Mouse (Mus musculus) ES-CJ7 (cell line): ENCODE measurements around the gene Cipc.

ENCODE experiments used
- DNase-seq: peaks from one replicate; pipeline ENCODE4 v3.0.0; 2011; ENCODE audit warnings: low read depth, low spot score

The Cipc gene

DNA sequence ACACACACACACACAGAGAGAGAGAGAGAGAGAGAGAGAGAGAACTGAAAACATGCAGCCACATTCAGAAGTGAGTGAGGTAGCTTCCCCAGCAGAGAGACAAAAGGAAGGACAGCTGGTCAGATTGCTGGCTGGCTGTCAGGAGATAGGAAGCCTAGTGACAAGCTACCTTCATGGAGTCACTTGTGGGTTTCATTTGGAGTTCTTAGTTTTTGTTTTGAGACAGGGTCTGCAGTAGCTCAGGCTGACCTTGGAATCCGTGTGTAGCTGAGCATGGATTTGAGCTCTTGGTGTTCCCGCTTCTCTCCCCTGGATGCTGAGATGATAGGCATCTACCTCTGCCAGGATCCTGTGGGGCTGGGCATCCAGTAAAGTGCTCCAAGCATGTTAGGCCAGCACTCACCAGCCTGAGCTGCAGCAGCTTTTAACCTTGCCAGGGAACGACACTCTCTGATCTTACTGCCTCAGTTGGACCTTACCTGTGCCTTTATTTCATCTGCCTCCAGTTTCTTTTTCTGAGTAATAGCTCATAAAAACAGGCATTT, 14.0 kb downstream of the Cipc start:
- DNase-seq = no peak

- DNase-seq = no peak
Observed at GRCm38 (mm10) chr12:86961589-86962344, 14.9 kb downstream of the Cipc start.

DNA sequence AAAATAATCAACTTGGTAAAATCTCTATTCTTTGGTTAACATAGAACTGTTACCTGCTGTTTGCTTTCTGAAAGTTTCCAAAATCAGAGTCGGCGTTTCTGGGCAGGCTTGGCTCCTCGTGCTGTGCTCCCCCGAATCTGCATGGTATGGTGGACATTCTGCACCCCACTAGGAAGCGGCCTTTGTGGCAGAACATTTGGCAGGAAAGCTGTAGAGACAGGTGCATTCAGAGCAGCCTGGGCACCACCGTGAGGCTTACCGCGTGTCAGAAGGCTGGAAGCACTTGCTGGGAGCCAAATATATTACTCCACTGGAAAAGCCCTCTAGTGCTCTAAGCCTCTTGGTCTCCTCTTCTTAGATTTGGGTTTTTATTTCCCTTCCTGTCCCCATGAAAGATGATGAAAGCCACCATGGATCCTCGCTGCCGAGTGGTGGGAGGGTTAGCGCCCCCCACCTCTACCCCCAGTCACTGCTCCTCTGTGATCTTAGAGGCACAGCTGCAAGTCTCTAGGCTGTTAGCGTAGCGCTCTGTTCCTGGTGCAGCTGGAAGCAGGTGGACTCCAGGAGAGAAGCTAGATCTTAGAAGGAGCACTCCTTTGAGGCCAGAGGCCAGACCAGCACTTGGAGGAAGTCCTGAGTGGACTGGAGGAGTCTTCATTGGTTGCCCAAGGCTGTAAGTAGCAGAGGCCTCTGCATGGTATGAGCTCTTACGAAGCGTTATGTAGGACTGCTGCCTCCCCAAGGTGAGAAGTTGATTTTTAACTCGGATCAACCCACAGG, 17.6 kb downstream of the Cipc start:
- DNase-seq = no peak

DNA sequence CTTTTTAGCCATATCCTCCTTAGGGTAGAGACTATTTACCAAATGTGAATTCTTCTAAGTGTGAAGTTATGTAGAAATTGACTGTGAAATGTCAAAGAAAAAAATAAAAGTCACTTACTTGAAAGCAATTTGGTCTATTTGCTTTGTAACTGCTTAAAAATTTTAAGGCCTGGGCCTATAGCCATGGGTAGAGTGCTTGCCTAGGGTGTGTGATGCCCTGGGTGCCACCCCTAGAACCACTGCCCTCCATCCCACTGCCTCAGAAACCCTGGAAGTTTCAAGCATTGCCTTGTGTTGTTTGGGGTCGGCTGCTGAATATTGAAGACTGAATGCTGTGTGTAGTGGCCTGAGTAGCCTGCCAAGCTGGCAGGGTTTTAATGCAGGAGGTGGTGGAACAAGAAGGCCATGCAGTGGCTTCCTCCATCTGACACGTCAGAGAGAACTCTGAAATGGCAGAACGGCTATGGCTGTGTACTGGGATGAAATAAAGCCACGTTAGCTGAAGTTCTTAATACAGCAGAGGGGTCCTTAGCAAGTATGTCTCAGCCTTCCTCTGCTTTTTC, 18.5 kb downstream of the Cipc start:
- no peak for DNase-seq

- no peak for DNase-seq
Observed at GRCm38 (mm10) chr12:86968468-86969219, 21.8 kb downstream of the Cipc start.

DNA sequence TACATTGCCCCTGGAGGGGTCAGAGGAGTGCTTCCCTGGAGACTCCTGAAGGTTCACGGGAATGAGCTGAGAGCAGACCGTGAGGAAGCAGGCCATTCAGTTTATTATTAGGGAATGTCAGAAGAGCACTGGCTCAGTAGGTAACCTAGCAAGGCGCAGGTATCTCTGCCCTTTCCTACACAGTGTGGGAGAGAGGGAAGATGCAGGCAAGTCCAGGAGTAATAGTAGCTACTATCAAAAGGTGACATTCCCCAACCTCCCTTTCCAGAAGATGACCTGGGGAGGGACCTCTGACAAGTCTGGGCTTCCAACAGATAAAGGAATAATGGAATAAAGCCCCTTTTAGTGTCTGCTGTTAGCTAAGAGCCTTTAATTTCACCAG, 22.4 kb downstream of the Cipc start:
- DNase-seq = no peak

GRCm38 (mm10) chr12:86971089-86971488, 24.2 kb downstream of the Cipc start:
- no peak for DNase-seq

GRCm38 (mm10) chr12:86973216-86973615, 26.4 kb downstream of the Cipc start:
- no peak for DNase-seq

- no peak for DNase-seq
Observed at GRCm38 (mm10) chr12:86973706-86974105, 26.9 kb downstream of the Cipc start.

GRCm38 (mm10) chr12:86974387-86975288, 27.8 kb downstream of the Cipc start:
- DNase-seq = peak; percentile 62

GRCm38 (mm10) chr12:86975761-86976160, 28.9 kb downstream of the Cipc start:
- no peak for DNase-seq

- no peak for DNase-seq
Observed at GRCm38 (mm10) chr12:86976511-86977168, 29.8 kb downstream of the Cipc start.

DNA sequence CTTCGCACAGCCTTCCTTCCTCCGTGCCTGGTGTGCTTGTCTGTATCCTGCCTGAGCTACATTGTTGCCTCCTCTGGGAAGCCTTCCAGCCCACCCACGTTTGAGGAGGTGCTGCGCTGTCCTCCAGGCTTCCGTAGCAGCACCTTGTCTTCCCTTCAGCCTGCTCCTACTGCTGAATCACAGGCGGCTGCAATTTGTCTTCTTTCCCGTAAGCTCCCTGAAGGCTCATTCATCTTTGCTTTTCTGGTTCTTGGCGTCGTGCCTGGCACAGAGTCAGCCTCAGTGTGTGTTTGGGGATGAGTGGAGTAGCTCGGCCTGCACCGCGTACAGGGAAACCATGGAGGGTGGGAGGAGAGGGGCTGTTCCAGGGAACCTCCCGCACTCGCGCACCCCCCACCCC, 31.0 kb downstream of the Cipc start:
- no peak for DNase-seq

DNA sequence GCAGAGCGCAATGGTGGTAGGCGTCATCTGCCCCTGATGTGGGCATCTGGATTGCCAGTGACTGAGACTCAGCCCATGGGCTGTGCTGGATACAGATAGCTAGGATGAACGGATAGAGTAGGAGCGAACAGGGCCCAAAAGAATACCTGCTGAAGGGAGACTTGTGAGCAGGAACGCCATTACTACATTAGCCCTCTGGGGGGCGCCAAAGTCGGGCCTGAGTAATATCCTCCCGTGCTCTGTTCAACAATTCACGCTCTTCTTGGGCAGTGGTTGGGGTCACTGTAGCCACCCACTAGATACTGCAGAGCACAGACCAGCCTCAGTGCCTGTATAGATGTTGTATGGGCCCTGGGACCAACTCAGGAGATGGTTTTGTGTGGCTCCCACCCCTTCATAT, 34.3 kb downstream of the Cipc start:
- DNase-seq = peak; percentile 52

DNA sequence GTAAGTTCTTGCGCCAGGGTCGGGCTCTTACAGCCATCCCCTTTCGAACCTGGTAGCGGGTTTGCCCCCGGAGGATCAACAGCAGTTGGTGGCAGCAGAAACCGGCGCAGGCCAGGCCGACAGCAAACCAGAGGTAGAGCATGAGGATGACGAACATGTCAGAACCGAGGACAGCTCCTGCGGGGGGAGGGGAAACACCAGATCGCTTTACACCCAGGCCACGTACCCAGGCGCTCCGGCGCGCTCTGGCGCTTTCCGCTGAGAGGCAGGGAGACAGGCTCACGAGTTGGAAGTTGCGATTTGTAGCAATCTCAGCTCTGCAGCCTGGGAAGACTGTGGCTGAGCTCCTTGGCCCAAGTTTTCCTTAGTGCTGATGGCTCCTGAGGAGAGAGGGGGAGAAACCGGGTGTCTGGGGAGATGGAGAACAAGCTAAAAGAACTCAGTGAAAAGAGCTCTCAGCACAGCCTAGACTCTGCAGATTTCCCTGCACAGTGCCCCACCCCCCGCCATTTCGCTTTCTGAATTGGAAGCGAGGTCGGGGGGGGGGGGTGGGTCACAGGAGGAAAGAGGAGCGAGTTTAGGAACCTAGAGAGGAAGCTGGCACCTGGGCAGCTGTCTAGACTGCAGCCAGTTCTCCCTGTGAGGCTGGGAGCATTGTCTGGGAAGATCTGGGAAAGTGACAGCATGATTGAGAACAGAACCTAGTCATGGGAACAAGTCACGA, 36.8 kb downstream of the Cipc start:
- peak; percentile 91 for DNase-seq

DNA sequence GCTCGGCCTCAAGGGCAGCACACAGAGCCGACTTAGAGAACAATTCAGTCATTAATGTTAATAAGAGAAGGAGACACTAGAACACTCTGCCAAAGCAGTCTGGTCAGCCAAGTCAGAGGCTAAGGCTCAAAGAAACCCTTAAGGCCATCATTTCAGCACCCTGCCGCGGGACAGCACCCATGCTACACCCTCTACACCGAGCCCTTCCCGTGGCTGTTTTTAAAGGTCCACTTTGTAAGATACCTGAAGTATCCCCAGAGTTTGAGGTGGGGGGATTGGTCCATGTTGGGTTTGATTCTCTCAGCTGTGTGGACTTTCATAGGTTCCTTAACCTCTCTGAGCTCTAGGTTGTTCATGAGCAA, 37.3 kb downstream of the Cipc start:
- DNase-seq = peak; percentile 55

- no peak for DNase-seq
Observed at GRCm38 (mm10) chr12:86986562-86986961, 39.7 kb downstream of the Cipc start.

DNA sequence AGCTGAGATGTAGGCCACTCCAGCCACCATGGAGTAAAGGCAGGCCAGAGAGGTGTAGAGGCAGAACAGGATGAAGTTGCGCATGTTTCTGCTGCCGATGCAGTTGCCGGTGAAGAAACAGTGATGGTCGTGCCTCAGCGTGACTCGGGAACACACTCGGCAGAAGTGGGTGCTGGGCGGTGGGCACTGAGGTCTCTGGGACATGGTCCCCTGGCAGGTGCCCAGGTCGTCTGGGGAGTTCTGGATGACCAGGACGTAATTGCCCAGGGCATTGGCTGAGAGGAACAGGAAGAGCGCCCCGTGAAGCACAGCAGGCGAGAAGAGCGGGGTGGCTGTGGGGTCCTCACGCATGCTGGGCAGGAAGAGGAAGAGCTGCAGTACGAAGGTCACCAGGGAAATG, 41.4 kb downstream of the Cipc start:
- DNase-seq = no peak

DNA sequence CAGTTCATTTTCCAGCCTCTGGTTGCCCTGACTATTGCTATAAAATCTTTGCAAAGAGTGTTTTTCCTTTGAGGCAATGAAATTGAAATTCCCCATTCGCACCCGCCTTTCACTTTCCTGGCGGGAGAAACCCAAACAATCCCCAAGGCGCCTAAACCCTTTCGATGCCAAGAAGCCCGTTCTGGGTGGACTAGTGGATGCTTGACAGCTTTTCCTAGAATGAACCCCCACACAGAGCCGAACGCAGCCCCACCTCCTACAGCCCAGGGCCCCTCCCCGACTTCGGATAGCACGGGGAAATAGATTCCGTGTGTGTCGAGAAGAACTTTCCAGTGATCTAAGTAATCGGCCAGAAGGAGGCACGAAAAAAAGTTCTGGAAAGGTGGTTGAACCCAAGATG, 42.5 kb downstream of the Cipc start:
- no peak for DNase-seq
